Mouse (Mus musculus): ENCODE measurements around the gene Zfp651. TPM values are rescaled to one million over a fixed set of nuclear protein-coding genes. Genes with fewer than 3 reads are reported as not detected.

Gene Zfp651
- polyA plus RNA-seq (2012; rRNA removed) = 2.5 and 2.9 TPM in 2 replicates

GRCm38 (mm10) chr9:121759091-121760081, at the start of gene Zfp651:
Gene Zfp651, plus strand, starts transcription at chr9:121759330.

GRCm38 (mm10) chr9:121709898-121710583, 49.1 kb upstream of the Zfp651 start, which contains the start of gene Ss18l2:
Gene Ss18l2, plus strand, starts transcription at chr9:121710329.

GRCm38 (mm10) chr9:121718792-121719318, 40.3 kb upstream of the Zfp651 start, which contains the start of gene Nktr:
Gene Nktr, plus strand, starts transcription at chr9:121719169.

GRCm38 (mm10) chr9:121777484-121778065, 18.4 kb downstream of the Zfp651 start, which contains the start of gene Klhl40:
Gene Klhl40, plus strand, starts transcription at chr9:121777607.

GRCm38 (mm10) chr9:121791757-121792521, 32.8 kb downstream of the Zfp651 start, which contains the start of gene Hhatl:
Gene Hhatl, minus strand, starts transcription at chr9:121792507.

Other genes with a start within 250 kb of the Zfp651 start
- 0.05 and 0.08 TPM in 2 replicates for gene Lyzl4, start 117.2 kb upstream of the Zfp651 start, polyA plus RNA-seq (2012; rRNA removed)
- gene Vipr1, start 116.6 kb upstream of the Zfp651 start, polyA plus RNA-seq (2012; rRNA removed) = 0.75 and 0.77 TPM in 2 replicates
- gene Sec22c, start 53.8 kb upstream of the Zfp651 start, polyA plus RNA-seq (2012; rRNA removed) = 1.6 and 1.7 TPM in 2 replicates
- gene Ss18l2, start 49.0 kb upstream of the Zfp651 start, polyA plus RNA-seq (2012; rRNA removed) = 34.9 TPM in 2 replicates
- 31.3 and 37.7 TPM in 2 replicates for gene Nktr, start 40.2 kb upstream of the Zfp651 start, polyA plus RNA-seq (2012; rRNA removed)
- 0.04 TPM in 1 of 2 replicates, not detected in the other for gene Klhl40, start 18.3 kb downstream of the Zfp651 start, polyA plus RNA-seq (2012; rRNA removed)
- 0.03 and 0.06 TPM in 2 replicates for gene Hhatl, start 33.2 kb downstream of the Zfp651 start, polyA plus RNA-seq (2012; rRNA removed)
- 0.01 and 0.03 TPM in 2 replicates for gene Ccdc13, start 80.1 kb downstream of the Zfp651 start, polyA plus RNA-seq (2012; rRNA removed)
- 30.3 and 36.7 TPM in 2 replicates for gene Higd1a, start 99.0 kb downstream of the Zfp651 start, polyA plus RNA-seq (2012; rRNA removed)
- 0.79 and 1.0 TPM in 2 replicates for gene Ackr2, start 139.0 kb downstream of the Zfp651 start, polyA plus RNA-seq (2012; rRNA removed)
- 32.3 and 59.7 TPM in 2 replicates for gene Cyp8b1, start 157.0 kb downstream of the Zfp651 start, polyA plus RNA-seq (2012; rRNA removed)
- 0.77 and 0.89 TPM in 2 replicates for gene Fam198a, start 191.7 kb downstream of the Zfp651 start, polyA plus RNA-seq (2012; rRNA removed)
- 4.3 and 4.5 TPM in 2 replicates for gene Pomgnt2, start 237.8 kb downstream of the Zfp651 start, polyA plus RNA-seq (2012; rRNA removed)